Mouse (Mus musculus): ENCODE results near the gene Slc12a5.

The Slc12a5 gene

DNA sequence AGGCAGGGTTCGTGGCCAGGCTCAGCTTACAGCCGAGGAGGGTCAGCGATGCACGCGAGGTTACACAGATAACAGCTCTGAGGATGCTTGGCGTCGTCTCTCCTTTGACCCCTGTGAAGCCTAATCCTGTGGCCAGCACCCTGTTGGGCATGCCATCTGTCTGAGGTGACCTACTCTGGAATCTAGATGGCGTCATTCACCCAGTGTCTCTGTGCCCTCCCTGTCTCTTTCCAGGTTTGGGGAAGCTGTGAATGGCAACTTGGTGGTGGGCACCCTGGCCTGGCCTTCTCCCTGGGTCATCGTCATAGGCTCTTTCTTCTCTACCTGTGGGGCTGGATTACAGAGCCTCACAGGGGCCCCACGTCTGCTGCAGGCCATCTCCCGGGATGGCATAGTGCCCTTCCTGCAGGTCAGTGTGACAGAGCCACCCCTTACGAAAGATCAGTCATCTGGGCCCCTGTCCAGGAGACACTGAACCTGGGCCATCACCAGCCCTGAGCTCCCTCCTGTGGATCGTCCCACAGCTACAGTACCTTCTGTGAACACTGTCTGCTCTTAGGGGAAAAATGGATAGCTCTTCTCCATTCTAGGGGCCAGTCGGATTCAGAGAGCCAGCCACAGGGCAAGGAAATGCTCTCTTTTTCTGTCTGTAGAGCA is 25.9 kb downstream of the Slc12a5 start:
- no peak for DNase-seq

GRCm38 (mm10) chr2:164988777-164989176 is 28.2 kb downstream of the Slc12a5 start:
- DNase-seq, result no peak

- DNase-seq, result no peak
Observed at GRCm38 (mm10) chr2:164991111-164991510, 30.5 kb downstream of the Slc12a5 start.

DNA sequence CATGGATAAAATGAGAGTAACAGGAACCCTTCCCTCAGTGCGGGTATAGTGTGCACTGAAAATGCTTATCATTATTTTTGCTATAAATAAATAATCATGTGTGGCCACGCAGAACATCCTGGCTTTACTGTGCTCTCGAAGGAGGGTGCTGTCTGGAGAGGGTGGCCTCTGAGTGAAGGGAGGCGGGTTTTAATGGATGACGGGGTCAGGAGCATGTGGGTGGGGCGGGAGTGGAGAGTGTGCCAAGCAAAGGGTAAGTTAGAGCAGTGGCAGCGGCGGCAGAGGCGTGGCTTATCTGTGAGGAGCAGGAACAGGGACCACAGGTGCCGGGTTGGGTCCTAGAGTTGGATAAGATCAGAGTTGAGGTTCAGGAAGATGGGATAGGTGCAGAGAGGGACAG is 31.2 kb downstream of the Slc12a5 start:
- DNase-seq, result no peak

DNA sequence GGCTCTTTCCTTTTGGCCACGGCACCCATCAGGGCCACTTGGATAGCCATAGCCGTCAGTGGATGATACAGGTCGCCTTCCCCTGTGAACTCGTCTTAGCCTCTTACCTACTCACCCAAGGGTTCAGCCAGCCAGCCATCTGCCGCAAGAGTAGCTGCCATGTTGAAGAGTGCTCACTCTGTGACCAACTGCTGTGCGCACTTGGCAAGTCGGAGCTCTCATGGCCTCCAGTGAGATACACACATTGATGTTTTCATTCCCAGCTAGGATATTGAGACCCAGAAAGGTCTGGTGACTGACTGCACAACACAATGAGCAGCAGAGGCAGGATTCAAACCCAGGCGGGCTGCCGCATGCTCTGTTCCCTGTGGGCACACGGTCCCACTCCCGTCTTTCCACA is 33.6 kb downstream of the Slc12a5 start:
- no peak for DNase-seq

DNA sequence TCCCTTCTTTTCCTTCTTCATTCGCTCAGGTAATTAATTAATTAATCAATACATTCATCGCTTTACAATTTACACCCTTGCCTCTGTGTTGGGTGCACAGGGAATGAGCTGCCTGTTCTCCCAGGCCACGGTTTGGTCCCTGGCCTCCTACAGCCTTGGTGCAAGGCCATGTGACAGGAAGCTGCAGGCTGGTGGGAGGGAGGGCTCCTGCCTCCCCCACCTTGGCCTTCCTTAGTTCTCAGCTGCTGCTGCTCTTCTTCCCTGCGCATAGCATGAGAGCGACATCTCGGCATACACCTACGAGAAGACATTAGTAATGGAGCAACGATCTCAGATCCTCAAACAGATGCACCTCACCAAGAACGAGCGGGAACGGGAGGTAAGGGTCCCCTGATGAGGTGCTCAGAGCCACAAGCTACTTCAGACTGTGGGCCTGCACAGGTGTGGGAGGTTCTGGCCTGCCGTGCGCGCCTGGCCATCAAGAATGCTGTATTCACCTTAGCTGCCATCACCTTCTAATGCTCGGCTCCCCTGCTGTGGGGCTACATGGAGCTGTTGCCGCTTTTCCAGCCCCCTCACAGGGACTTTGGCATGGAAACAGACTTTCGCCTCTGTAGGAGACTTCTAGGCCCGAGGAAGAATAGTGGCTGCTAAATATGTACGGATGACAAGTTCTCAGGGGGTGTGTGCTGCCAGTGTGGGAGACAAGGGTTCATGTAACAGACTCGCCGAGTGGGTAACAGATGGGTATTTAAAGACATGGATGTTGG is 34.2 kb downstream of the Slc12a5 start:
- DNase-seq, result no peak

- DNase-seq, result no peak
Observed at GRCm38 (mm10) chr2:164995976-164996375, 35.4 kb downstream of the Slc12a5 start.

DNA sequence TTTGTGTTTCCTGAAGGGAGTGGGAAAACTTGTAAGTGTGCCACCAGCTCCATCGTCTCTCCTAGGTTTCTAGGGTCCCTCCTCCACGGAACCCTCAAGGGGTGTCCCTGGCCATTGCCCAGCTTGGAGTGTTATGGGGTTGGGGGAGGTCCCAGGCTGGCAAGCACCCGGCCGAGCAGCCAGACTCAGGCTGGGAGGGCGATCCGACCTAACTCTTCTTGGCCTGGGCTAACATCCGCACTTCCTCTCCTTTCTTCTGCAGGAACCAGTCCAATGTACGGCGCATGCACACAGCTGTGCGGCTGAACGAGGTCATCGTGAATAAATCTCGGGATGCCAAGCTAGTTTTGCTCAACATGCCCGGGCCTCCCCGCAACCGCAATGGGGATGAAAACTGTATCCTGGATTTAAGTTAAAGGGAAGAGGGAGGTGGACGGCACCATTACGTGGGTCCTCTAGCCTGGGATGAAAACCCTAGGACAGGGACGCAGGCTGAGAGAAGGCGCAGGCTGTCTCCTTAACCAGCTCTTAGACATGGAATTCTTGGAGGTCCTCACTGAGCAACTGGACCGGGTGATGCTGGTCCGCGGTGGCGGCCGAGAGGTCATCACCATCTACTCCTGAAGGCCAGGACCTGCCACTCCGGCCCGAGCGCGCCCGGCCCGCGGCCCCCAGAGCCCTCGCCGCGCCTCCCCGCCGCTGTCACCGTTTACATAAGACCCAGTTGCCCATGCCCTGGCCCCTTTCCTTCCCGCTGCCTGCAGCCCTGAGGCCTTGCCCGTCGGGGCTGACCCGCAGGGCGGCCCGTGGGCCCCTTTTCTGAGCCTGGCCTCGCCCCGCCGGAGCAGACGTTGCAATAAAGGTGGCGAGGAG is 36.5 kb downstream of the Slc12a5 start:
- DNase-seq, result no peak

DNA sequence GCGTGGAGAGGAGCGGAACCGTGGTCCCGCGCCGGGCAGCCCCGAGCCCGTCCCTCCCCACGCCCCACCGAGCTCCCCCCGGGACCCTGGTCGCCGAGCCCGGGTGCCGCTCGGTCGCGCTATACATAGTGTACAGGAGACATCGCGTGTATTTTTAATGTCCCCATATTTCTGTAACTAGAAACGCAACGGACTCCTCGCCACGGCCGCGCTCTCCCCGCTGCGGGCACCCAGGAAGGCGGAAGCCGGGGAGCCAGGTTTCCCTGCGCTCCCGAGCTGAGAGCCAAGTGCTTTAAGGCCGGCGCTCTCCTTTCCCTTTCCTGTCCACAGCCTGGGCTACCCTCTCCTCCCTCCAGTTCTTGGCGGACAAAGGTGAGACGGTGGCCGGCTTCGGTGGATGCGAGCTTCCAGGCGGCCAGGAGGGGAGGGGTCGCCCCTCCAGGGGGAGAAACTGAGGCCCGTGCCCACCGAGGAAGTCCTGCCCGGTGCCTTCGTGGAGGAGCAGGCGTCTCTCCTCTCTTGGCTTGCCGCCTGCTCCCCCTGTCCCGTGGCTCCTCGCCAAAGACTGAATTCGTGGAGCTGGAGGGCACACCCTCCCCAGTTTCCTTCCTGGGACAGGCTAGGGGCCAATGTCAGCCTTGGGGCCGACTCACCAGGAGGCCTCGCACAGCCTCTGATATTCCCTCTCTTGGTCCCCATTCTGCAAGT is 37.3 kb downstream of the Slc12a5 start:
- DNase-seq, result peak; percentile 49 to 67

DNA sequence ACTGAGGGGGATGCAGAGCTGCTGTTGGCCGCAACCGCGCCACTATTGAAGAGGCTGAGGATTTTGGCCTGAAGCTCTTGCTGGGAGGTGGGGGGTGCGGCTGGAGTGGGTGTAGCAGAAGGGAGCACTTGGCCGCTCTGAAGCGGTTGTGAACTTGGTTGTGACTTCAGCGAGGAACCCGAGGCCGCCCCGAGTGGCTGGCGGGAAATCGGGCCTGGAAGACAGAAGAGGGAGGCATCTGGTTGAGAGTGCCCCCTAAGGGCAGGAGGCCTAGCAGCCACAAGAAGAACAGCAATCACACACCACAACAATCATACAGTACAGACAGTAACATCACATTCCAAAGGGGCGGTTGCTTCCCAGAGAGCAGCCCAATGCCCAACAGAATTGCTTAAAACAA is 41.4 kb downstream of the Slc12a5 start:
- no peak for DNase-seq

- no peak for DNase-seq
Observed at GRCm38 (mm10) chr2:165003108-165003507, 42.5 kb downstream of the Slc12a5 start.

GRCm38 (mm10) chr2:165004237-165004636 is 43.6 kb downstream of the Slc12a5 start:
- no peak for DNase-seq

- DNase-seq, result no peak
Observed at GRCm38 (mm10) chr2:165006813-165007212, 46.2 kb downstream of the Slc12a5 start.

DNA sequence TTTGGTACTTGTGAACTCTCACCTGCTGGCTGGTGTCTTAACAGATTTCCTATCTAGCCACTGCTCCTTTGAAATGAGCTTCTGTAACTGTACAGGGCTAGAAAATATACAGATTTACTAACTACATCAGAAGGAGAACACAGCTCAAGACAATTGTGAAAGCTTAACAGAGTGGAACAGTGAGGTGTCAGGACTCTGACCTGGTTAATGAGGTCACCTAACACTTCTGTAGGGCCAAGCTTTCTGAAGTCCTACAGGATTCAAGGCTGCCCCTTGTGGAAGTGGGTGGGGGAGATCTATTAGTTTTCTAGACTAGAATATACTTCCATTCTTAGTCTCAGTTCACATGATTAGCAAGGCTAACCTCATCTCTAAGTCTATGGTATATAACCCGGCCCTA is 47.4 kb downstream of the Slc12a5 start:
- no peak for DNase-seq

DNA sequence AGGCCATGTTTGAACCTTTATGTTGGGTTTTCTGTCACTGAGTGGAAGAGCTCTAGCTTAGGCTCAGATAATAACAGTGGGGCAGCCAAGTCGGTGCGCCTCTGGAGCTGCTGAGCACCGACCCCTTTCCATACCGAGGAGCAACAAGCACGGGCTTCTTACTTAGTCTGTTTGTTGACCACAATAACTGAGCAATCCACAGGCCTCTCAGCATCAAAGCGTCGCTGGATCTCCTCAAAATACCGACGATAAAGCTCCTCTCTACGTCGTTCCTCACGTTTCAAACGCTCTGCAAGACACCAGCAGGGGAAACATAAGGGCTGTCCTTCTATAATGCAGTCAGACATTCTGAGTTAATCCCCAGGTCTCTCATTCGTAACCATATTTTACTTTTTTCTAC is 48.6 kb downstream of the Slc12a5 start:
- no peak for DNase-seq

GRCm38 (mm10) chr2:165009581-165009980 is 49.0 kb downstream of the Slc12a5 start:
- DNase-seq, result no peak

- DNase-seq, result no peak
Observed at GRCm38 (mm10) chr2:165010351-165010750, 49.7 kb downstream of the Slc12a5 start.

- DNase-seq, result no peak
Observed at GRCm38 (mm10) chr2:165014935-165015334, 54.3 kb downstream of the Slc12a5 start.

- DNase-seq, result no peak
Observed at GRCm38 (mm10) chr2:165020490-165020889, 59.9 kb downstream of the Slc12a5 start.

DNA sequence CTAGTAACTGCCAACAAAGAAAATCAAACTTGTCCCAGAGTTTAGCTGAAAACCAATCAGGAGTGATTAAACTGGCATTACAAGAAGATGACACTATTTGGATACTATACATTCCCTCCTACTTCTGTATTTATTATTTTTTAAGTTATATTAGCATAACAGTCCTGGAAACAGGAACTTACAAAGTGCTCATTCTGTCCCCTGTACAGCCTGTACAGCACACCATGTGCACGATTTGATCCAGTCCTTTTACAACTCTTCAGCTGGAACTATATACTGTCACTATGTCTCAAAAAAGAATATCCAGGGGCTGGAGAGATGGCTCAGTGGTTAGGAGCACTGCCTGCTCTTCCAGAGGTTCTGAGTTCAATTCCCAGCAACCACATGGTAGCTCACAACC is 66.6 kb downstream of the Slc12a5 start:
- DNase-seq, result no peak

DNA sequence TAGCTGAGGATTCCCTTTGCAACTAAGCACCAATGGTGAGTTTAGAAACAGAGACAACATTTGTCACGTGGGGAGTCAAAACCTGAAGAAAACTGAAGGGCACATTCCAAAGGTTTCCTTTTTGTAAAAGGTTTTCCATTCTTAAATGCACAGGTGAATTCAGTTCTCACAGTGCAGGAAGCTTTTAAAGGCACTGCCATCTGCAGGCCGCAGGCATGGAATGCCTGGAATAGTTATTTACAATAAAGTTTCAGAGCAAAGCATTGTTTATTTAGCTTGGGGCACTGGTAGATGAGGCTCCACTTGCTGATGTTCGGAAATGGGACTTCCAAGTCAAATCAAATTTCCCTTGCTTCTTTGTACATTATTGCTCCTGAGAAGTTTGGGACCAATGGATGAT is 71.9 kb downstream of the Slc12a5 start:
- DNase-seq, result peak in 1 of 2 experiments; percentile 23

- DNase-seq, result no peak
Observed at GRCm38 (mm10) chr2:165033306-165033705, 72.7 kb downstream of the Slc12a5 start.
